Mouse (Mus musculus) bone marrow, adult 2 months (tissue): ENCODE data around the gene Mbd3.

Experiments
- CTCF ChIP-seq: fragments of 200-500 bp; IDR thresholded peaks from 2 replicates; pipeline ENCODE4 v1.5.1; 2011; ENCODE audit warnings: low read length, control low read depth; ENCODE audit not compliant: control insufficient read depth, insufficient read depth
- POLR2A ChIP-seq: fragments of 200-500 bp; IDR thresholded peaks from 2 replicates; pipeline ENCODE4 v1.6.1; 2011; ENCODE audit warnings: low read depth, mild to moderate bottlenecking, control low read depth, low read length, borderline replicate concordance; ENCODE audit not compliant: control insufficient read depth

- TF ChIP-seq POLR2A (peak; percentile 76), CTCF (no peak)
These were observed 595 bp downstream of the Mbd3 start for GRCm38 (mm10) chr10:80398719-80399190.
